Mouse (Mus musculus): ENCODE data around the gene Gmppa. TPM values are rescaled to one million over a fixed set of nuclear protein-coding genes. Genes with fewer than 3 reads are reported as not detected.
A peak's percentile ranks its signal among the peaks of the same experiment; 100 is the strongest.

Gmppa gene
- 96.2 and 98.2 TPM in 2 replicates for polyA plus RNA-seq (2012; rRNA removed)

GRCm38 (mm10) chr1:75435475-75436328 lies at the start of gene Gmppa:
Gene Gmppa (plus strand): TSS chr1:75435930.
- peaks cover 10% of the 10 kb centered on the region for H3K4me1 ChIP-seq (ENCODE audit: control insufficient read depth, insufficient read depth, low read length)
- no peaks in the 10 kb centered on the region for H3K36me3 ChIP-seq (ENCODE audit: control insufficient read depth, insufficient read depth, low read length)
- peak; percentile 89 for TF ChIP-seq POLR2A (IDR thresholded peaks at IDR 0.05; ENCODE audit: control insufficient read depth, low read depth, low read length)
- no peak for TF ChIP-seq CTCF (IDR thresholded peaks at IDR 0.05; ENCODE audit: control insufficient read depth, insufficient read depth, insufficient replicate concordance, low read depth, low read length)
- H3K4me3 ChIP-seq (ENCODE audit: control insufficient read depth, low read depth, low read length), result peak within 1 kb of the TSS; percentile 94
- no peaks in the 10 kb centered on the region for H3K27me3 ChIP-seq (ENCODE audit: control insufficient read depth, insufficient read depth, low read length)
- H3K27ac ChIP-seq (ENCODE audit: control insufficient read depth, insufficient read depth, low read depth, low read length), result peak within 1 kb of the TSS; percentile 75

- Histone ChIP-seq H3K4me3 (ENCODE audit: control insufficient read depth, low read depth, low read length) (no peak overlapping the region), H3K4me1 (ENCODE audit: control insufficient read depth, insufficient read depth, low read length) (peaks cover 25% of the 10 kb centered on the region)
Measured at GRCm38 (mm10) chr1:75386149-75386548, 49.6 kb upstream of the Gmppa start.

GRCm38 (mm10) chr1:75387469-75387928 lies 48.2 kb upstream of the Gmppa start:
- TF ChIP-seq POLR2A (IDR thresholded peaks at IDR 0.05; ENCODE audit: control insufficient read depth, low read depth, low read length), result no peak
- no peak for TF ChIP-seq CTCF (IDR thresholded peaks at IDR 0.05; ENCODE audit: control insufficient read depth, insufficient read depth, insufficient replicate concordance, low read depth, low read length)
- Histone ChIP-seq H3K36me3 (ENCODE audit: control insufficient read depth, insufficient read depth, low read length) (no peaks in the 10 kb centered on the region), H3K4me1 (ENCODE audit: control insufficient read depth, insufficient read depth, low read length) (peaks cover 18% of the 10 kb centered on the region), H3K27ac (ENCODE audit: control insufficient read depth, insufficient read depth, low read depth, low read length) (no peak overlapping the region), H3K4me3 (ENCODE audit: control insufficient read depth, low read depth, low read length) (no peak overlapping the region), H3K27me3 (ENCODE audit: control insufficient read depth, insufficient read depth, low read length) (peaks cover 2% of the 10 kb centered on the region; the same call in 1 of the 2 replicates)

More at GRCm38 (mm10) chr1:75386149-75386548, 49.6 kb upstream of the Gmppa start:
- H3K27ac ChIP-seq (ENCODE audit: control insufficient read depth, insufficient read depth, low read depth, low read length), result no peak overlapping the region
- TF ChIP-seq POLR2A (IDR thresholded peaks at IDR 0.05; ENCODE audit: control insufficient read depth, low read depth, low read length) (no peak), CTCF (IDR thresholded peaks at IDR 0.05; ENCODE audit: control insufficient read depth, insufficient read depth, insufficient replicate concordance, low read depth, low read length) (no peak)
- H3K27me3 ChIP-seq (ENCODE audit: control insufficient read depth, insufficient read depth, low read length), result peaks cover 2% of the 10 kb centered on the region
- H3K36me3 ChIP-seq (ENCODE audit: control insufficient read depth, insufficient read depth, low read length), result no peaks in the 10 kb centered on the region

- peaks cover 17% of the 10 kb centered on the region for H3K4me1 ChIP-seq (ENCODE audit: control insufficient read depth, insufficient read depth, low read length)
- no peak overlapping the region; the same call in 1 of the 2 replicates for H3K4me3 ChIP-seq (ENCODE audit: control insufficient read depth, low read depth, low read length)
- H3K27me3 ChIP-seq (ENCODE audit: control insufficient read depth, insufficient read depth, low read length), result no peaks in the 10 kb centered on the region
- no peak overlapping the region for H3K27ac ChIP-seq (ENCODE audit: control insufficient read depth, insufficient read depth, low read depth, low read length)
- H3K36me3 ChIP-seq (ENCODE audit: control insufficient read depth, insufficient read depth, low read length), result no peaks in the 10 kb centered on the region
- no peak for TF ChIP-seq POLR2A (IDR thresholded peaks at IDR 0.05; ENCODE audit: control insufficient read depth, low read depth, low read length)
- TF ChIP-seq CTCF (IDR thresholded peaks at IDR 0.05; ENCODE audit: control insufficient read depth, insufficient read depth, insufficient replicate concordance, low read depth, low read length), result no peak
Measured at GRCm38 (mm10) chr1:75387929-75388897, 47.5 kb upstream of the Gmppa start.

GRCm38 (mm10) chr1:75388898-75389515 lies 46.7 kb upstream of the Gmppa start:
- no peak for TF ChIP-seq CTCF (IDR thresholded peaks at IDR 0.05; ENCODE audit: control insufficient read depth, insufficient read depth, insufficient replicate concordance, low read depth, low read length)
- no peak for TF ChIP-seq POLR2A (IDR thresholded peaks at IDR 0.05; ENCODE audit: control insufficient read depth, low read depth, low read length)
- Histone ChIP-seq H3K27me3 (ENCODE audit: control insufficient read depth, insufficient read depth, low read length) (no peaks in the 10 kb centered on the region), H3K4me3 (ENCODE audit: control insufficient read depth, low read depth, low read length) (no peak overlapping the region), H3K36me3 (ENCODE audit: control insufficient read depth, insufficient read depth, low read length) (no peaks in the 10 kb centered on the region), H3K27ac (ENCODE audit: control insufficient read depth, insufficient read depth, low read depth, low read length) (no peak overlapping the region), H3K4me1 (ENCODE audit: control insufficient read depth, insufficient read depth, low read length) (peaks cover 17% of the 10 kb centered on the region)

GRCm38 (mm10) chr1:75393139-75393538 lies 42.6 kb upstream of the Gmppa start:
- TF ChIP-seq CTCF (IDR thresholded peaks at IDR 0.05; ENCODE audit: control insufficient read depth, insufficient read depth, insufficient replicate concordance, low read depth, low read length) (no peak), POLR2A (IDR thresholded peaks at IDR 0.05; ENCODE audit: control insufficient read depth, low read depth, low read length) (no peak)
- peaks cover 7% of the 10 kb centered on the region for H3K4me1 ChIP-seq (ENCODE audit: control insufficient read depth, insufficient read depth, low read length)
- H3K36me3 ChIP-seq (ENCODE audit: control insufficient read depth, insufficient read depth, low read length), result no peaks in the 10 kb centered on the region
- H3K27me3 ChIP-seq (ENCODE audit: control insufficient read depth, insufficient read depth, low read length), result no peaks in the 10 kb centered on the region
- no peak overlapping the region for H3K4me3 ChIP-seq (ENCODE audit: control insufficient read depth, low read depth, low read length)
- H3K27ac ChIP-seq (ENCODE audit: control insufficient read depth, insufficient read depth, low read depth, low read length), result no peak overlapping the region
